Mouse (Mus musculus): Measurements from ENCODE around the gene Zic5. TPM values are rescaled to one million over a fixed set of nuclear protein-coding genes. Genes with fewer than 3 reads are reported as not detected.

The Zic5 gene
- polyA plus RNA-seq, 1 experiment from 2014 or later = 13.9 TPM

GRCm38 (mm10) chr14:122485635-122486181, 20.2 kb upstream of the Zic5 start:
- peak overlapping the region; percentile 16 for H3K9ac ChIP-seq
- no peaks in the 10 kb centered on the region for H3K9me3 ChIP-seq
- peak overlapping the region; percentile 23; the same call in 1 of the 2 replicates for H3K4me3 ChIP-seq
- peak overlapping the region; percentile 41; the same call in 1 of the 2 replicates for H3K27ac ChIP-seq
- WGBS = 4% methylated on average over 12 of the region's 12 CpGs
- peak overlapping the region; percentile 52 for H3K4me2 ChIP-seq
- ATAC-seq (ENCODE audit: low FRiP score) = no peak
- peaks cover 19% of the 10 kb centered on the region for H3K4me1 ChIP-seq (replicated peaks)
- no peaks in the 10 kb centered on the region for H3K36me3 ChIP-seq
- H3K27me3 ChIP-seq = peaks cover 84% of the 10 kb centered on the region

GRCm38 (mm10) chr14:122484844-122485551, 19.5 kb upstream of the Zic5 start:
- peaks cover 84% of the 10 kb centered on the region for H3K27me3 ChIP-seq
- WGBS = 1% methylated on average over 24 of the region's 24 CpGs
- H3K4me3 ChIP-seq = peak overlapping the region; percentile 23; the same call in 1 of the 2 replicates
- peaks cover 14% of the 10 kb centered on the region for H3K4me1 ChIP-seq (replicated peaks)
- peak overlapping the region; percentile 52 for H3K4me2 ChIP-seq
- H3K27ac ChIP-seq = peak overlapping the region; percentile 41
- peak overlapping the region; percentile 16 for H3K9ac ChIP-seq
- no peaks in the 10 kb centered on the region for H3K36me3 ChIP-seq
- H3K9me3 ChIP-seq = no peaks in the 10 kb centered on the region
- no peak for ATAC-seq (ENCODE audit: low FRiP score)

- H3K27me3 ChIP-seq = peaks cover 81% of the 10 kb centered on the region
- 14% methylated on average over 4 of the region's 4 CpGs for WGBS
Observed at GRCm38 (mm10) chr14:122484458-122484843, 19.0 kb upstream of the Zic5 start.

GRCm38 (mm10) chr14:122483556-122484421, 18.3 kb upstream of the Zic5 start:
- peak overlapping the region; percentile 58; the same call in 1 of the 2 replicates for H3K4me3 ChIP-seq
- H3K4me1 ChIP-seq (replicated peaks) = peaks cover 17% of the 10 kb centered on the region
- peaks cover 80% of the 10 kb centered on the region for H3K27me3 ChIP-seq
- no peaks in the 10 kb centered on the region for H3K36me3 ChIP-seq
- no peaks in the 10 kb centered on the region for H3K9me3 ChIP-seq
- peak overlapping the region; percentile 81 for H3K27ac ChIP-seq
- 5% methylated on average over 18 of the region's 18 CpGs for WGBS
- H3K4me2 ChIP-seq = peak overlapping the region; percentile 52
- no peak for ATAC-seq (ENCODE audit: low FRiP score)
- H3K9ac ChIP-seq = peak overlapping the region; percentile 44

More at GRCm38 (mm10) chr14:122484458-122484843, 19.0 kb upstream of the Zic5 start:
- Histone ChIP-seq H3K9me3 (no peaks in the 10 kb centered on the region), H3K27ac (peak overlapping the region; percentile 48; the same call in 1 of the 2 replicates), H3K36me3 (no peaks in the 10 kb centered on the region), H3K9ac (peak overlapping the region; percentile 44), H3K4me2 (peak overlapping the region; percentile 52), H3K4me3 (peak overlapping the region; percentile 15; the same call in 1 of the 2 replicates), H3K4me1 (replicated peaks) (peaks cover 14% of the 10 kb centered on the region)
- ATAC-seq (ENCODE audit: low FRiP score) = no peak

- Histone ChIP-seq H3K9ac (peak overlapping the region; percentile 77), H3K4me1 (replicated peaks) (peaks cover 21% of the 10 kb centered on the region), H3K9me3 (no peaks in the 10 kb centered on the region), H3K36me3 (no peaks in the 10 kb centered on the region), H3K4me2 (peak overlapping the region; percentile 52), H3K4me3 (peak overlapping the region; percentile 58), H3K27ac (peak overlapping the region; percentile 81), H3K27me3 (peaks cover 86% of the 10 kb centered on the region)
- ATAC-seq (ENCODE audit: low FRiP score) = no peak
- WGBS = 2% methylated on average over 5 of the region's 5 CpGs
Observed at GRCm38 (mm10) chr14:122483024-122483385, 17.5 kb upstream of the Zic5 start.

- Histone ChIP-seq H3K9ac (peak overlapping the region; percentile 77), H3K4me3 (peak overlapping the region; percentile 58), H3K9me3 (no peaks in the 10 kb centered on the region), H3K36me3 (no peaks in the 10 kb centered on the region), H3K4me1 (replicated peaks) (peaks cover 21% of the 10 kb centered on the region), H3K27me3 (peaks cover 82% of the 10 kb centered on the region), H3K27ac (peak overlapping the region; percentile 81), H3K4me2 (peak overlapping the region; percentile 52)
- ATAC-seq (ENCODE audit: low FRiP score) = peak; percentile 35
- 1% methylated on average over 38 of the region's 38 CpGs for WGBS
Observed at GRCm38 (mm10) chr14:122482081-122483023, 16.9 kb upstream of the Zic5 start.

- peak overlapping the region; percentile 77 for H3K9ac ChIP-seq
- ATAC-seq (ENCODE audit: low FRiP score) = no peak
- WGBS = 7% methylated on average over 15 of the region's 15 CpGs
Observed at GRCm38 (mm10) chr14:122481181-122481580, 15.7 kb upstream of the Zic5 start.

GRCm38 (mm10) chr14:122480355-122480754, 14.9 kb upstream of the Zic5 start:
- no peaks in the 10 kb centered on the region for H3K9me3 ChIP-seq
- peaks cover 75% of the 10 kb centered on the region for H3K27me3 ChIP-seq
- H3K36me3 ChIP-seq = no peaks in the 10 kb centered on the region; the same call in 1 of the 2 replicates
- peak overlapping the region; percentile 52 for H3K4me2 ChIP-seq
- WGBS = 6% methylated on average over 2 of the region's 2 CpGs
- H3K4me1 ChIP-seq (replicated peaks) = peaks cover 30% of the 10 kb centered on the region
- no peak for ATAC-seq (ENCODE audit: low FRiP score)
- H3K4me3 ChIP-seq = peak overlapping the region; percentile 58
- H3K9ac ChIP-seq = peak overlapping the region; percentile 77
- peak overlapping the region; percentile 62 for H3K27ac ChIP-seq

More at GRCm38 (mm10) chr14:122481181-122481580, 15.7 kb upstream of the Zic5 start:
- Histone ChIP-seq H3K4me1 (replicated peaks) (peaks cover 22% of the 10 kb centered on the region), H3K27me3 (peaks cover 78% of the 10 kb centered on the region), H3K4me3 (peak overlapping the region; percentile 58), H3K27ac (peak overlapping the region; percentile 81), H3K4me2 (peak overlapping the region; percentile 52), H3K36me3 (no peaks in the 10 kb centered on the region; the same call in 1 of the 2 replicates), H3K9me3 (no peaks in the 10 kb centered on the region)

GRCm38 (mm10) chr14:122479461-122480109, 14.1 kb upstream of the Zic5 start:
- no peaks in the 10 kb centered on the region; the same call in 1 of the 2 replicates for H3K36me3 ChIP-seq
- no peaks in the 10 kb centered on the region for H3K9me3 ChIP-seq
- H3K4me3 ChIP-seq = peak overlapping the region; percentile 58
- no peak for ATAC-seq (ENCODE audit: low FRiP score)
- peak overlapping the region; percentile 87 for H3K9ac ChIP-seq
- 9% methylated on average over 17 of the region's 17 CpGs for WGBS
- peak overlapping the region; percentile 73 for H3K27ac ChIP-seq
- H3K4me2 ChIP-seq = peak overlapping the region; percentile 56
- peaks cover 72% of the 10 kb centered on the region for H3K27me3 ChIP-seq
- peaks cover 32% of the 10 kb centered on the region for H3K4me1 ChIP-seq (replicated peaks)

- Histone ChIP-seq H3K4me2 (peak overlapping the region; percentile 56), H3K4me3 (peak overlapping the region; percentile 58), H3K36me3 (no peaks in the 10 kb centered on the region; the same call in 1 of the 2 replicates), H3K9ac (peak overlapping the region; percentile 87), H3K4me1 (replicated peaks) (peaks cover 36% of the 10 kb centered on the region), H3K27me3 (peaks cover 68% of the 10 kb centered on the region), H3K9me3 (no peaks in the 10 kb centered on the region), H3K27ac (peak overlapping the region; percentile 87)
- ATAC-seq (ENCODE audit: low FRiP score) = no peak
- 1% methylated on average over 22 of the region's 22 CpGs for WGBS
Observed at GRCm38 (mm10) chr14:122478574-122479011, 13.1 kb upstream of the Zic5 start.
